Mouse (Mus musculus): ENCODE measurements around the gene Gpx6. TPM values are rescaled to one million over a fixed set of nuclear protein-coding genes. Genes with fewer than 3 reads are reported as not detected.

Gene Gpx6
- not detected for total RNA-seq (2023)

DNA sequence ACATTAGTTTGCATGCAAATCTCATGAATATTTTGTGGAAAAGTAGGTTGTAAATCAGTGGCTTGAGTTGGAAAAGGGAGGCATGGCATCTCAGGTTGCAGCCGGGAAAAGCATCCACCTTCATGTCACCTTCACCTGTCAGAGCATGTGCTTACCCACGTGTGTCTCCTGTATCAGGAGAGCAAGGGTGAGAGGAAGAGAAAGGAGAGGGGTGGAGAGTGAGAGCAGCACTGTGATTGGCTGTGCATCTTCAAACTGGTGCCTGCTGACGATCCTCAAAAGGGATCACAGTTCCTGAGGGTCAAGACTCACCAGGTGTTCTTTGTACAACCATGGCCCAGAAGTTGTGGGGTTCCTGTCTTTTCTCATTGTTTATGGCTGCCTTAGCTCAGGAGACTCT, at the start of gene Gpx6:
TSS of gene Gpx6 (plus strand) at position 200 of the 400 bp plus-strand sequence.

DNA sequence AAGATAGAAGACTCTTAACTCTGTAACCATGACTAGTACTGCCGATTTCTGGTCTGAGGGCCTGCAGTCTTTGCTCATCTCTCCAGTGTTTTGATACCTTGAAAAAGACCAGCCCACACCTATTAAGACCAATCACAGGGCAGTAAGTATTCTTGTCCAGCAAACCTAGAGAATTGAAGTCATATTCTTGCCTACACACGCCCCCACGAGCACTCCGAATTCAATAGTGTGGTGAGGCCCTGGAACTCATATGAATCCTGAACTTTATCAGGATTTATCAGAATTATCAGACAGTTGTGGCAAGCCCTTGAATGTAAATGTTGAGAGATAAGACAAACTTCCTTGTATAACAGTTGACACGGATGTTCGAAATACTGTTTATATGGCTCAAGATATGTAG, 19.3 kb upstream of the Gpx6 start, which contains the start of gene Gpx5:
TSS of gene Gpx5 (minus strand) at position 101 of the 400 bp plus-strand sequence.

DNA sequence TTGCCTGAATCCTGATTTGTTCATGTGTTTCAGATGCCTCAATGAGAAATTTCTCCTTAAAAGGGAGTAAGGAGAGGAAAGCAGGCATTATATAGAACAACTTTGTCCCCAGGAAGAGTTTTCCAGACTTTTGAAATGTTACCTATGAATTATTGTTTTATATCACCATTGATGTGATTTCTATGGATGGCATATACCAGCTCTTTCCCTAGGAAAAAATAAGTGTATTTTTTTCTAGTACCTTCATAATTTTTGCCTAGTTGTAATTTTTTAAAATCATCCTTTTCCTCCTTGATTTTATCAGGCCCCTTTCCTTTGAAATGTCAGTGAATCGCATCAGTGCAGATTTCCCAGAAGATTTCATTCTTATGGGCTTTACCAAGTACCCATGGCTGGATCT, 34.7 kb downstream of the Gpx6 start, which contains the start of gene Olfr1367:
TSS of gene Olfr1367 (plus strand) at position 301 of the 400 bp plus-strand sequence.

DNA sequence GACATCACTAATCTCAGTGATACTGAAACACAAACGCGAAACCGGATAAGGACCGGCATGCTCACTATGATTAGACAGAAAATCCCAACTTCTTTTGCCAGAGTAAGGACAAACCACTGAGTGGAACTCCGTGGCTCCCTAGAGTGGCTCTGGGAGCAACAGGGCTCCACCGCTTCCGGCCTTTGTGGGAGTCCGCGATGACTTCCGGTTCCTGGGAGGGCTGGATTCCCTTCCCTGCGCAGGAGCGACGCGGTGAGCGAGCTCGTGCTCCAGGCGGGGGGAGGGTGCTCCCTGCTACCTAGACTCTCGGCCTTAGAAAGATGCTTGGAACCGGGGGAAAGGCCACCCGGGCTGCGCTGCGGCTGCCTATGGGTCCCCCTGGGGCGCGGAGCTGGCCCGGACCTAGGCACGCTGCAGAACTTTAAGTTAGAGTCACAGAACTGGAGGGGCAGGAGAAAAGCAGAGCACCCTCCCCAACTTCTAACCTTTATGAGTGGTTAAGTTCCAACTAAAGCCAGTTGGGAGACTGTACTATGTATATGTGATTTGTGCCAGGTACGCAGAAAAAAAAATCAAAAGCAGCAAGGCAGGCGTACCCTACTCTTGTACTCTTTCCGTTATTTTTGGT, 50.8 kb downstream of the Gpx6 start, which contains the start of gene Zscan12:
TSS of gene Zscan12 (plus strand) at position 200 of the 628 bp plus-strand sequence.

Other genes with a start within 250 kb of the Gpx6 start
- not detected for gene Olfr1370, start 237.2 kb upstream of the Gpx6 start, total RNA-seq (2023)
- gene Olfr1369-ps1, start 200.6 kb upstream of the Gpx6 start, total RNA-seq (2023) = 0.27 TPM
- gene Olfr263, start 182.5 kb upstream of the Gpx6 start, total RNA-seq (2023) = not detected
- gene Olfr1368, start 166.3 kb upstream of the Gpx6 start, total RNA-seq (2023) = not detected
- gene Trim27, start 132.7 kb upstream of the Gpx6 start, total RNA-seq (2023) = 80.0 TPM
- gene Gpx5, start 19.4 kb upstream of the Gpx6 start, total RNA-seq (2023) = not detected
- gene Olfr1367, start 34.8 kb downstream of the Gpx6 start, total RNA-seq (2023) = not detected
- 6.0 TPM for gene Zscan12, start 50.7 kb downstream of the Gpx6 start, total RNA-seq (2023)
- gene Zkscan3, start 90.6 kb downstream of the Gpx6 start, total RNA-seq (2023) = 57.3 TPM
- gene Pgbd1, start 128.9 kb downstream of the Gpx6 start, total RNA-seq (2023) = not detected
- gene Zscan26, start 141.6 kb downstream of the Gpx6 start, total RNA-seq (2023) = 58.2 TPM
- not detected for gene Nkapl, start 156.4 kb downstream of the Gpx6 start, total RNA-seq (2023)
- gene Zkscan4, start 166.8 kb downstream of the Gpx6 start, total RNA-seq (2023) = not detected
- gene Gm10065, start 167.3 kb downstream of the Gpx6 start, total RNA-seq (2023) = not detected
- 5.1 TPM for gene AK157302, start 183.1 kb downstream of the Gpx6 start, total RNA-seq (2023)
- gene Gm11273, start 189.3 kb downstream of the Gpx6 start, total RNA-seq (2023) = 17.7 TPM
- gene Zkscan8, start 219.0 kb downstream of the Gpx6 start, total RNA-seq (2023) = 9.6 TPM
- not detected for gene Olfr1366, start 230.7 kb downstream of the Gpx6 start, total RNA-seq (2023)
- not detected for gene Olfr1535, start 247.8 kb downstream of the Gpx6 start, total RNA-seq (2023)

Data from CD4-positive naive resting alpha-beta T cell, adult 57 days (primary cell).